Mouse (Mus musculus): ENCODE measurements around the gene Sgsm1.

DNA sequence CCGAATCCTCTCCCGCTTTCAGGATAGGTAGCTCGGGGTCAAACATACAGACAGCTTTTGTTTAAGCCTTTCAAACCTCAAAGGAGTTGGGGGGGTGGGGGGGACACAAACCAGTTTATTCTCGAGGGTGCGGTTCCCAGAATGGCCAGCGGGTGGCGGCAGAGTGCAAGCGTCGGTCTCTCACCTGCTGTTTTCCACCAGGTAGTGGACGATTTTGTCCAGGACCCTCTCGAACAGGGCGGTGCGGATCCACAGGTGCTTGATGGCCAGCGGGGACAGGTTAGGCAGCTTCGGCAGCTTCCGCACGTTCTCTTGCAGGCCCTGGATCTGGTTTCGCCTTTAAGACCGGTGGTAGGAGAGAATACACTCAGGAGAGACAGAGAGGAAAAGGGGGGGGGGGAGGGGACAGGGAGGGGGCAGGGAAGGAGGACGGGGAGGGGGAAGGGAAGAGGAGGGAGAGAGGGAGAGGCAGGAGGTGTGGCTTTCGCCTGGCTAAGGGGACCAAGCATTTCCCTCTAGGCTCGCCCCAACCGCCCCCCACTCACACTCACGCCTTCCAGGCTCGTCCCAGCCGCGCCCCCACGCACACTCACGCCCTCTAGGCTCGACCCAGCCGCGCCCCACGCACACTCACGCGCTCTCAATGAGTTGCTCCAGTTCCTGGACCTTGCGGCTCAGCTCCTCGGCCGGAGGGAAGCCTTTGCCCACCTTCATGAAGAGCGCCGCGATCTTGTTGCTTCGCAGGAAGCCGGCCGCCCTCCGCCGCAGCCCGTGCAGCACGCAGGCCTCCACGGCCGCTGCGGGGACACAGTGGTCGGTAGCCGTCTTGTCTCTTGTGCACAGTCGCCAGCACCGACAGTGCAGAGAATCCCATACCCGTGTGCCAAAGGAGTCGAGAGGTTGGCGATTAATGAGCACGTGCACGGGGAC, 23.7 kb downstream of the Sgsm1 start:
- no peak for TF ChIP-seq CTCF (IDR thresholded peaks at IDR 0.05; ENCODE audit: low read depth, low read length)
- no peak for TF ChIP-seq POLR2AphosphoS5 (IDR thresholded peaks at IDR 0.05; ENCODE audit: insufficient replicate concordance, low read depth, low read length)
- TF ChIP-seq GATA1 (IDR thresholded peaks at IDR 0.05; ENCODE audit: borderline replicate concordance, low read length) = no peak
- no peak for TF ChIP-seq TAL1 (conservative IDR thresholded peaks at IDR 0.05; ENCODE audit: low read depth, low read length)
- TF ChIP-seq GATA2 (IDR thresholded peaks at IDR 0.05; ENCODE audit: borderline replicate concordance, low read depth, low read length) = no peak

Measured in G1E (cell line).